Mouse (Mus musculus) erythroblast, embryonic 14.5 days (primary cell): ENCODE results near the gene Dlx3. TPM values are rescaled to one million over a fixed set of nuclear protein-coding genes. Genes with fewer than 3 reads are reported as not detected.

ENCODE experiments used
- H3K27me3 ChIP-seq: 2 replicates; pipeline ENCODE4 v1.6.1; 2012; ENCODE audit warnings: inconsistent platforms; ENCODE audit not compliant: control insufficient read depth
- H3K36me3 ChIP-seq: 2 replicates; pipeline ENCODE4 v1.6.1; 2012; ENCODE audit warnings: mild to moderate bottlenecking, inconsistent platforms; ENCODE audit not compliant: control insufficient read depth
- H3K4me1 ChIP-seq: 2 replicates; pipeline ENCODE4 v1.6.1; 2012; ENCODE audit warnings: inconsistent platforms; ENCODE audit not compliant: control insufficient read depth
- H3K4me3 ChIP-seq: replicated peaks from 2 replicates; pipeline ENCODE3; 2012; ENCODE audit warnings: moderate library complexity, mild to moderate bottlenecking, inconsistent platforms
- H3K9me3 ChIP-seq: 2 replicates; pipeline ENCODE4 v1.6.1; 2012; ENCODE audit warnings: low read length, inconsistent platforms, mixed read lengths; ENCODE audit not compliant: control insufficient read depth
- GATA1 ChIP-seq: IDR thresholded peaks from 2 replicates; pipeline ENCODE4 v1.6.1; 2012; ENCODE audit warnings: low read length, inconsistent platforms, mixed read lengths
- TAL1 ChIP-seq: IDR thresholded peaks from 3 replicates; pipeline ENCODE4 v1.6.1; 2012; ENCODE audit warnings: low read length, inconsistent platforms, mixed read lengths
- polyA plus RNA-seq: library from polyadenylated mRNA; stranded (reverse); fragments of >175 nt; gene quantifications from 2 replicates; pipeline ENCODE4 v1.2.3, GENCODE M21; 2012

The Dlx3 gene
- polyA plus RNA-seq, 1 experiment, result not detected

DNA sequence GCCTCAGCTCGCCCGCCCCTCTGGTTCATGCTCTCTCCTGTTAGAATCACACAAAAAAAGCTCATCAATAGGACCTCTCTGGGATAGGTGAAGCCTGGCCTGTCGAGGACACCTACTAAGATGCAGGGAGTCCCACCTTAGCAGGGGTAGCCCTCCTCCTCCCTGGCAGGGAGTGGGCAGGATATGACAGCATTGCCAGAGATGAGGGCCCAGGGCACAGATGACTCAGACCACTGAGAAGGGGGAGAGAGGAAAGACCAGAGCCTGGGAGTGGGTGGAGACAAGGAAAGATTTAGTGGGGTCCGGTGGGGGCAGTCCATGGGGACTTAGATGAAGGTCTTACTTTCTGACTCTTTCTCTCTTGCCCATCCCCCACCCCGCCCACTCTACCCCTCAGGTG is 33.7 kb upstream of the Dlx3 start:
- TF ChIP-seq TAL1 (no peak), GATA1 (no peak)
- no peaks in the 10 kb centered on the region for H3K36me3 ChIP-seq
- H3K27me3 ChIP-seq, result peaks cover 5% of the 10 kb centered on the region
- H3K4me3 ChIP-seq, result no peak overlapping the region
- no peaks in the 10 kb centered on the region for H3K9me3 ChIP-seq
- no peaks in the 10 kb centered on the region; the same call in 1 of the 2 replicates for H3K4me1 ChIP-seq

GRCm38 (mm10) chr11:95087301-95088228 is 32.4 kb upstream of the Dlx3 start:
- Histone ChIP-seq H3K9me3 (no peaks in the 10 kb centered on the region), H3K4me1 (no peaks in the 10 kb centered on the region; the same call in 1 of the 2 replicates), H3K27me3 (peaks cover 5% of the 10 kb centered on the region), H3K4me3 (no peak overlapping the region), H3K36me3 (no peaks in the 10 kb centered on the region)
- no peak for TF ChIP-seq TAL1
- no peak for TF ChIP-seq GATA1

DNA sequence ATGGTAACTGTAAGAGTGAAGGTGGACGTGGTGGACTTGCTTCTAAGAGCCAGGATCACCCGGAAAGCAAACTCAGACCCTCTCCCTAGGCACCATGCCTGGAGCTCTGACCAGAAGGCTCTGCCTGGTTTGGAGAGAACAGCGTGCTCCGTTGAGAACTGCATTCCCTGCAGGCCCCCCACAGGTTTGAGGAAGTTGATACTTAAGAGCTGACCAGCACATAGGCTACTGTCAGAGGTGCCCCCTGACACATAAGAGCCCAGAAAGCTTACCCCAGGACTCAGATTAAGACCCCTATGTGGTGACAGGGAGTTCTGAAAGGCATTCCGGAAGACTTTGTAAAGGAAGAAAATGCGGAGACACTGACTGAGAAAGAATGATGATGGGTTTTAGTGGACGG is 31.6 kb upstream of the Dlx3 start:
- Histone ChIP-seq H3K4me1 (no peaks in the 10 kb centered on the region; the same call in 1 of the 2 replicates), H3K36me3 (no peaks in the 10 kb centered on the region), H3K27me3 (peaks cover 5% of the 10 kb centered on the region), H3K4me3 (no peak overlapping the region), H3K9me3 (no peaks in the 10 kb centered on the region)
- no peak for TF ChIP-seq TAL1
- no peak for TF ChIP-seq GATA1

- H3K27me3 ChIP-seq, result peaks cover 5% of the 10 kb centered on the region
- TF ChIP-seq TAL1, result no peak
- TF ChIP-seq GATA1, result no peak
These were observed 30.8 kb upstream of the Dlx3 start for GRCm38 (mm10) chr11:95088857-95089779.

GRCm38 (mm10) chr11:95093077-95093476 is 26.8 kb upstream of the Dlx3 start:
- H3K9me3 ChIP-seq, result no peaks in the 10 kb centered on the region
- no peak overlapping the region for H3K4me3 ChIP-seq
- H3K36me3 ChIP-seq, result no peaks in the 10 kb centered on the region
- no peaks in the 10 kb centered on the region for H3K4me1 ChIP-seq
- TF ChIP-seq TAL1 (no peak), GATA1 (no peak)
- H3K27me3 ChIP-seq, result peaks cover 5% of the 10 kb centered on the region

More at GRCm38 (mm10) chr11:95088857-95089779, 30.8 kb upstream of the Dlx3 start:
- Histone ChIP-seq H3K4me3 (no peak overlapping the region), H3K4me1 (no peaks in the 10 kb centered on the region; the same call in 1 of the 2 replicates), H3K9me3 (no peaks in the 10 kb centered on the region), H3K36me3 (no peaks in the 10 kb centered on the region)

DNA sequence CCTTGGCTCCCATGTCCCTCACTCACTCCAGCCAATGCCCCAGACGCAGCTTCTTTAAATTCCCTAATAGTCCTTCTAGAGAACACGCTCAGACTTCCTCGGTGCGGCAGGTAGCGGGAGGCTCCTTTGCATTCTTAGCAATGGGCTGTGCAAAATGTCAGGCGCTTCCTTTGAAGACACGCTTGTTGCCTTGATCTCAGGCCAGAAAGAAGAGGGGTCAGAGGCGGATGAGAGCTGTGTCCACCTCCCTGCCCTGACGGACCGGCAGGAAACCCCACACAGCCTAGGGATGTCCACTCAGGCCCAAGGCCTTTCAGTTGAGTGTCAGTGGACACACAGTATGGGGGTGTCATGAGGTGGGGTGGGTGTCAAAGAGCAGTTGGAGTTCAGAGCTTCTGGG is 24.3 kb upstream of the Dlx3 start:
- Histone ChIP-seq H3K36me3 (no peaks in the 10 kb centered on the region), H3K9me3 (no peaks in the 10 kb centered on the region), H3K4me1 (no peaks in the 10 kb centered on the region), H3K27me3 (peaks cover under 1% of the 10 kb centered on the region; the same call in 1 of the 2 replicates), H3K4me3 (no peak overlapping the region)
- TF ChIP-seq TAL1 (no peak), GATA1 (no peak)

- TF ChIP-seq GATA1 (no peak), TAL1 (no peak)
- peaks cover 5% of the 10 kb centered on the region; the same call in 1 of the 2 replicates for H3K27me3 ChIP-seq
- no peaks in the 10 kb centered on the region for H3K9me3 ChIP-seq
These were observed 23.1 kb upstream of the Dlx3 start for GRCm38 (mm10) chr11:95096608-95097373.

GRCm38 (mm10) chr11:95097889-95098288 is 22.0 kb upstream of the Dlx3 start:
- Histone ChIP-seq H3K4me1 (no peaks in the 10 kb centered on the region), H3K9me3 (no peaks in the 10 kb centered on the region), H3K36me3 (no peaks in the 10 kb centered on the region), H3K4me3 (no peak overlapping the region), H3K27me3 (peaks cover 5% of the 10 kb centered on the region; the same call in 1 of the 2 replicates)
- TF ChIP-seq GATA1 (no peak), TAL1 (no peak)

More at GRCm38 (mm10) chr11:95096608-95097373, 23.1 kb upstream of the Dlx3 start:
- H3K4me1 ChIP-seq, result no peaks in the 10 kb centered on the region
- no peak overlapping the region for H3K4me3 ChIP-seq
- no peaks in the 10 kb centered on the region for H3K36me3 ChIP-seq
